ENCODE assay signal across 11 mouse cellular contexts in genomic region chr16:74683371-74683770, GRCm38 (mm10).
DNase-seq lines count a peak whose midpoint lies in the region; ATAC-seq and TF ChIP-seq lines count a peak whose summit lies in the region.
"Had no signal": no experiment of that assay in that cellular context is flagged by ENCODE, and none has a peak within 500 bp of the region (broad histone marks: within the 10 kb centered on the region; RNA-seq: fewer than 3 reads in every experiment).

No protein-coding gene starts in this region.

- H3K4me1 ChIP-seq in intestine, postnatal 0 days (replicated peaks; ENCODE audit: control insufficient read depth, insufficient read depth, low read length) = no peaks in the 10 kb centered on the region
- H3K4me1 ChIP-seq in intestine, embryonic 16.5 days (ENCODE audit: control insufficient read depth, insufficient read depth, low read length) = no peaks in the 10 kb centered on the region
- no peaks in the 10 kb centered on the region for H3K4me1 ChIP-seq in lung, embryonic 14.5 days (ENCODE audit: insufficient read depth)
- H3K4me1 ChIP-seq in forebrain, postnatal 0 days (ENCODE audit: insufficient read depth) = no peaks in the 10 kb centered on the region
- H3K4me1 ChIP-seq: limb, embryonic 15.5 days had no signal

- no peaks in the 10 kb centered on the region for H3K9me3 ChIP-seq in intestine, postnatal 0 days (ENCODE audit: control insufficient read depth)
- no peaks in the 10 kb centered on the region for H3K9me3 ChIP-seq in intestine, embryonic 16.5 days (ENCODE audit: control insufficient read depth, low read length)
- H3K9me3 ChIP-seq in lung, embryonic 14.5 days (ENCODE audit: low read depth, low read length) = no peaks in the 10 kb centered on the region
- no peaks in the 10 kb centered on the region for H3K9me3 ChIP-seq in forebrain, postnatal 0 days (ENCODE audit: low read length)
- H3K9me3 ChIP-seq: limb, embryonic 15.5 days had no signal

- H3K4me3 ChIP-seq in intestine, postnatal 0 days (ENCODE audit: low read depth, low read length) = no peak overlapping the region
- H3K4me3 ChIP-seq in intestine, embryonic 16.5 days (ENCODE audit: low read length) = no peak overlapping the region
- no peak overlapping the region for H3K4me3 ChIP-seq in lung, embryonic 14.5 days (ENCODE audit: low read depth, low read length)
- no peak overlapping the region for H3K4me3 ChIP-seq in forebrain, postnatal 0 days (ENCODE audit: low read depth, low read length)
- H3K4me3 ChIP-seq: limb, embryonic 15.5 days; myocyte had no signal

- peak; percentile 75 for DNase-seq in lung, embryonic 14.5 days
- DNase-seq in lung, postnatal 14 days = no peak
- peak; percentile 64 for DNase-seq in brain, adult 2 months (ENCODE audit: low read depth, low spot score)
- DNase-seq in forebrain, postnatal 0 days = peak; percentile 74
- DNase-seq in T-cell, adult 2 months (ENCODE audit: low spot score) = no peak
- DNase-seq: kidney, postnatal 25 days; thymus, postnatal 14 days had no signal

- no peaks in the 10 kb centered on the region for H3K36me3 ChIP-seq in intestine, postnatal 0 days (ENCODE audit: control insufficient read depth, insufficient read depth)
- no peaks in the 10 kb centered on the region for H3K36me3 ChIP-seq in intestine, embryonic 16.5 days (ENCODE audit: control insufficient read depth, insufficient read depth, low read length)
- no peaks in the 10 kb centered on the region for H3K36me3 ChIP-seq in lung, embryonic 14.5 days (ENCODE audit: insufficient read depth)
- H3K36me3 ChIP-seq in forebrain, postnatal 0 days (ENCODE audit: insufficient read depth) = no peaks in the 10 kb centered on the region
- H3K36me3 ChIP-seq: limb, embryonic 15.5 days had no signal

- no peak for ATAC-seq in intestine, postnatal 0 days
- no peak for ATAC-seq in intestine, embryonic 16.5 days
- peak; percentile 58; the same call in 1 of the 2 replicates for ATAC-seq in lung, embryonic 14.5 days (ENCODE audit: insufficient read depth)
- peak; percentile 53; the same call in 1 of the 2 replicates for ATAC-seq in forebrain, postnatal 0 days

- no peak overlapping the region for H3K4me2 ChIP-seq in intestine, postnatal 0 days (replicated peaks; ENCODE audit: low read depth)
- H3K4me2 ChIP-seq in intestine, embryonic 16.5 days (ENCODE audit: low read depth, low read length) = no peak overlapping the region
- no peak overlapping the region for H3K4me2 ChIP-seq in lung, embryonic 14.5 days
- no peak overlapping the region for H3K4me2 ChIP-seq in forebrain, postnatal 0 days (ENCODE audit: low read depth)
- H3K4me2 ChIP-seq: limb, embryonic 15.5 days had no signal

- 24% methylated on average over 3 of the region's 3 CpGs for WGBS in intestine, postnatal 0 days
- 29% methylated on average over 3 of the region's 3 CpGs for WGBS in intestine, embryonic 16.5 days
- WGBS in lung, embryonic 14.5 days = 18% methylated on average over 3 of the region's 3 CpGs
- WGBS in forebrain, postnatal 0 days = 22% methylated on average over 3 of the region's 3 CpGs

- no peak overlapping the region for H3K9ac ChIP-seq in intestine, postnatal 0 days (ENCODE audit: low read depth, low read length)
- no peak overlapping the region for H3K9ac ChIP-seq in intestine, embryonic 16.5 days (ENCODE audit: low read depth, low read length)
- no peak overlapping the region for H3K9ac ChIP-seq in lung, embryonic 14.5 days
- no peak overlapping the region for H3K9ac ChIP-seq in forebrain, postnatal 0 days
- H3K9ac ChIP-seq: limb, embryonic 15.5 days had no signal

- no peaks in the 10 kb centered on the region for H3K27me3 ChIP-seq in intestine, postnatal 0 days (replicated peaks; ENCODE audit: control insufficient read depth, insufficient read depth, low read length)
- no peaks in the 10 kb centered on the region for H3K27me3 ChIP-seq in intestine, embryonic 16.5 days (replicated peaks; ENCODE audit: control insufficient read depth, insufficient read depth, low read length)
- H3K27me3 ChIP-seq in lung, embryonic 14.5 days (ENCODE audit: insufficient read depth, low read length) = no peaks in the 10 kb centered on the region
- H3K27me3 ChIP-seq in forebrain, postnatal 0 days (ENCODE audit: insufficient read depth, low read length) = no peaks in the 10 kb centered on the region
- H3K27me3 ChIP-seq: limb, embryonic 15.5 days had no signal

- H3K27ac ChIP-seq in intestine, postnatal 0 days (ENCODE audit: low read depth, low read length) = no peak overlapping the region
- H3K27ac ChIP-seq in intestine, embryonic 16.5 days (ENCODE audit: low read length) = no peak overlapping the region
- H3K27ac ChIP-seq in lung, embryonic 14.5 days (ENCODE audit: low read depth) = no peak overlapping the region
- H3K27ac ChIP-seq in forebrain, postnatal 0 days (ENCODE audit: low read depth, low read length) = no peak overlapping the region
- H3K27ac ChIP-seq: limb, embryonic 15.5 days had no signal

- TF ChIP-seq CTCF in intestine, postnatal 0 days (IDR thresholded peaks at IDR 0.05; ENCODE audit: low read depth) = peak; percentile 67
- TF ChIP-seq CTCF in lung, embryonic 14.5 days (IDR thresholded peaks at IDR 0.05; ENCODE audit: low read depth) = peak; percentile 72
- peak; percentile 76 for TF ChIP-seq CTCF in forebrain, postnatal 0 days (IDR thresholded peaks at IDR 0.05; ENCODE audit: low read depth)

Comparison
In these comparisons a context has a peak if more than half of its experiments do, and no peak if none do; other contexts are left out.
1. DNase-seq: peak in lung, embryonic 14.5 days (single experiment), brain, adult 2 months (single experiment) and forebrain, postnatal 0 days (single experiment); none in lung, postnatal 14 days (single experiment) and T-cell, adult 2 months (single experiment).
2. ATAC-seq: peak in lung, embryonic 14.5 days (single experiment) and forebrain, postnatal 0 days (single experiment); none in intestine, postnatal 0 days (single experiment) and intestine, embryonic 16.5 days (single experiment).
3. Peak in every context shown above with its lines, with median percentiles within 50 percentile points of each other: CTCF ChIP-seq.